Mouse (Mus musculus) stomach, embryonic 16.5 days (tissue): ENCODE measurements at regions not wholly inside any gene's neighbourhood (a gene's known extent, or its start where the extent isn't known, plus 50 kb on each side); places are given as distances from the start of the nearest gene placed in this dataset.
"Not testable (repeated sequence)": the region's sequence is repeated elsewhere in the genome, so short reads cannot be mapped to it uniquely, and the experiment has no call there.

Experiments
- ATAC-seq: fragments of 200-750 bp; cut with Nextera tagmentation; 2 replicates; pipeline ENCODE4 v1.8.0; 2017; ENCODE audit warnings: moderate number of reproducible peaks, moderate TSS enrichment; ENCODE audit not compliant: insufficient read depth, low FRiP score
- H3K27ac ChIP-seq: fragments of 300-500 bp; sonication (generic); 2 replicates; pipeline ENCODE4 v1.5.1; 2014; ENCODE audit warnings: low read length
- H3K27me3 ChIP-seq: fragments of 300-500 bp; sonication (generic); 2 replicates; pipeline ENCODE4 v1.6.1; 2014; ENCODE audit warnings: low read length, control low read depth, mixed read lengths; ENCODE audit not compliant: control insufficient read depth, insufficient read depth
- H3K36me3 ChIP-seq: fragments of 300-500 bp; sonication (generic); 2 replicates; pipeline ENCODE4 v1.6.1; 2014; ENCODE audit warnings: low read length; ENCODE audit not compliant: control insufficient read depth, insufficient read depth
- H3K4me1 ChIP-seq: fragments of 300-500 bp; sonication (generic); 2 replicates; pipeline ENCODE4 v1.6.1; 2014; ENCODE audit warnings: low read length, control low read depth, mixed read lengths; ENCODE audit not compliant: control insufficient read depth, insufficient read depth
- H3K4me2 ChIP-seq: fragments of 300-500 bp; sonication (generic); 2 replicates; pipeline ENCODE4 v1.6.1; 2014; ENCODE audit warnings: low read depth, low read length, mixed read lengths
- H3K4me3 ChIP-seq: fragments of 300-500 bp; sonication (generic); replicated peaks from 2 replicates; pipeline ENCODE4 v1.5.1; 2014; ENCODE audit warnings: mild to moderate bottlenecking, low read length
- H3K9ac ChIP-seq: fragments of 300-500 bp; sonication (generic); 2 replicates; pipeline ENCODE4 v1.6.1; 2014; ENCODE audit warnings: low read length
- H3K9me3 ChIP-seq: fragments of 300-500 bp; sonication (generic); replicated peaks from 2 replicates; pipeline ENCODE4 v1.6.1; 2016; ENCODE audit warnings: low read length, control low read depth; ENCODE audit not compliant: control insufficient read depth
- WGBS: fragments of 180-500 bp; shearing (Covaris S2); extraction: QIAGEN DNeasy Blood & Tissue Kit; methylation state at CpG from one replicate; pipeline ENCODE4 v1.1.7; 2014; 5-methylcytosine and 5-hydroxymethylcytosine counted together

GRCm38 (mm10) chr3:155942896-155943295 is 618.7 kb upstream of the Negr1 start:
- Histone ChIP-seq H3K9me3 (no peaks in the 10 kb centered on the region), H3K27me3 (no peaks in the 10 kb centered on the region), H3K36me3 (no peaks in the 10 kb centered on the region), H3K4me3 (no peak overlapping the region), H3K9ac (no peak overlapping the region), H3K27ac (no peak overlapping the region), H3K4me2 (no peak overlapping the region), H3K4me1 (no peaks in the 10 kb centered on the region)
- ATAC-seq: no peak
- 79% methylated on average over 2 of the region's 2 CpGs for WGBS

- H3K27ac ChIP-seq: no peak overlapping the region
- H3K36me3 ChIP-seq: no peaks in the 10 kb centered on the region
- no peaks in the 10 kb centered on the region for H3K27me3 ChIP-seq
- H3K4me2 ChIP-seq: no peak overlapping the region
- no peak overlapping the region for H3K9ac ChIP-seq
- ATAC-seq: no peak
- H3K9me3 ChIP-seq: no peaks in the 10 kb centered on the region
- WGBS: 29% methylated on average over 2 of the region's 2 CpGs
- H3K4me1 ChIP-seq: no peaks in the 10 kb centered on the region
- H3K4me3 ChIP-seq: no peak overlapping the region
Observed at GRCm38 (mm10) chr3:155944042-155944735, 617.4 kb upstream of the Negr1 start.

GRCm38 (mm10) chr3:155945188-155945587 is 616.4 kb upstream of the Negr1 start:
- 80% methylated on average over 2 of the region's 2 CpGs for WGBS
- no peaks in the 10 kb centered on the region for H3K4me1 ChIP-seq
- no peaks in the 10 kb centered on the region for H3K9me3 ChIP-seq
- H3K27ac ChIP-seq: no peak overlapping the region
- H3K4me3 ChIP-seq: no peak overlapping the region
- no peaks in the 10 kb centered on the region for H3K27me3 ChIP-seq
- H3K4me2 ChIP-seq: no peak overlapping the region
- H3K9ac ChIP-seq: no peak overlapping the region
- no peaks in the 10 kb centered on the region for H3K36me3 ChIP-seq
- no peak for ATAC-seq

GRCm38 (mm10) chr3:155962496-155962895 is 599.1 kb upstream of the Negr1 start:
- not testable (repeated sequence) for H3K9me3 ChIP-seq, H3K4me3 ChIP-seq, H3K27me3 ChIP-seq, H3K4me1 ChIP-seq, H3K9ac ChIP-seq, H3K4me2 ChIP-seq, H3K36me3 ChIP-seq, H3K27ac ChIP-seq
- WGBS: 32% methylated on average over 2 of the region's 2 CpGs
- peak; percentile 40; the same call in 1 of the 2 replicates for ATAC-seq

- no peak overlapping the region for H3K4me3 ChIP-seq
- H3K9me3 ChIP-seq: no peaks in the 10 kb centered on the region
- 45% methylated on average over 2 of the region's 2 CpGs for whole genome bisulfite sequencing
- H3K9ac ChIP-seq: no peak overlapping the region
- ATAC-seq: no peak
- H3K4me1 ChIP-seq: no peaks in the 10 kb centered on the region
- H3K27me3 ChIP-seq: no peaks in the 10 kb centered on the region
- H3K27ac ChIP-seq: no peak overlapping the region
- no peak overlapping the region for H3K4me2 ChIP-seq
- no peaks in the 10 kb centered on the region for H3K36me3 ChIP-seq
Observed at GRCm38 (mm10) chr3:155979636-155980035, 582.0 kb upstream of the Negr1 start.

GRCm38 (mm10) chr3:155994044-155994443 is 567.5 kb upstream of the Negr1 start:
- Histone ChIP-seq H3K4me1 (no peaks in the 10 kb centered on the region), H3K4me3 (no peak overlapping the region), H3K36me3 (no peaks in the 10 kb centered on the region), H3K27ac (no peak overlapping the region), H3K9ac (no peak overlapping the region), H3K27me3 (no peaks in the 10 kb centered on the region), H3K4me2 (no peak overlapping the region), H3K9me3 (no peaks in the 10 kb centered on the region)
- 13% methylated on average over 2 of the region's 2 CpGs for WGBS
- ATAC-seq: peak; percentile 68; the same call in 1 of the 2 replicates

GRCm38 (mm10) chr3:156017676-156018230 is 543.8 kb upstream of the Negr1 start:
- 28% methylated on average over 7 of the region's 7 CpGs for WGBS
- H3K27me3 ChIP-seq: no peaks in the 10 kb centered on the region
- H3K9me3 ChIP-seq: no peaks in the 10 kb centered on the region
- H3K4me1 ChIP-seq: peaks cover 2% of the 10 kb centered on the region; the same call in 1 of the 2 replicates
- no peak overlapping the region for H3K27ac ChIP-seq
- H3K4me2 ChIP-seq: no peak overlapping the region
- no peak overlapping the region for H3K9ac ChIP-seq
- no peak overlapping the region for H3K4me3 ChIP-seq
- ATAC-seq: no peak
- no peaks in the 10 kb centered on the region for H3K36me3 ChIP-seq

GRCm38 (mm10) chr3:156028602-156029188 is 532.9 kb upstream of the Negr1 start:
- no peak overlapping the region for H3K27ac ChIP-seq
- no peak overlapping the region for H3K4me2 ChIP-seq
- 72% methylated on average over 5 of the region's 5 CpGs for WGBS
- no peak overlapping the region for H3K9ac ChIP-seq
- no peaks in the 10 kb centered on the region for H3K36me3 ChIP-seq
- no peaks in the 10 kb centered on the region for H3K4me1 ChIP-seq
- H3K27me3 ChIP-seq: no peaks in the 10 kb centered on the region
- ATAC-seq: no peak
- no peaks in the 10 kb centered on the region for H3K9me3 ChIP-seq
- H3K4me3 ChIP-seq: no peak overlapping the region

GRCm38 (mm10) chr3:156070257-156070656 is 491.3 kb upstream of the Negr1 start:
- Histone ChIP-seq H3K4me3 (no peak overlapping the region), H3K4me1 (no peaks in the 10 kb centered on the region), H3K9ac (no peak overlapping the region), H3K4me2 (no peak overlapping the region), H3K27me3 (no peaks in the 10 kb centered on the region), H3K9me3 (no peaks in the 10 kb centered on the region), H3K27ac (no peak overlapping the region), H3K36me3 (no peaks in the 10 kb centered on the region)
- 81% methylated on average over 4 of the region's 4 CpGs for WGBS
- no peak for ATAC-seq
